Mouse (Mus musculus): Measurements from ENCODE around the gene Ffar1.

- no peak for TF ChIP-seq CTCF (conservative IDR thresholded peaks at IDR 0.05; ENCODE audit: low read length)
- no peak for TF ChIP-seq NANOG (IDR thresholded peaks at IDR 0.05; ENCODE audit: borderline replicate concordance, low read length)
These were observed 17.6 kb upstream of the Ffar1 start for GRCm38 (mm10) chr7:30878950-30879349.
